ENCODE assay signal across 9 mouse cellular contexts in the genomic region with DNA sequence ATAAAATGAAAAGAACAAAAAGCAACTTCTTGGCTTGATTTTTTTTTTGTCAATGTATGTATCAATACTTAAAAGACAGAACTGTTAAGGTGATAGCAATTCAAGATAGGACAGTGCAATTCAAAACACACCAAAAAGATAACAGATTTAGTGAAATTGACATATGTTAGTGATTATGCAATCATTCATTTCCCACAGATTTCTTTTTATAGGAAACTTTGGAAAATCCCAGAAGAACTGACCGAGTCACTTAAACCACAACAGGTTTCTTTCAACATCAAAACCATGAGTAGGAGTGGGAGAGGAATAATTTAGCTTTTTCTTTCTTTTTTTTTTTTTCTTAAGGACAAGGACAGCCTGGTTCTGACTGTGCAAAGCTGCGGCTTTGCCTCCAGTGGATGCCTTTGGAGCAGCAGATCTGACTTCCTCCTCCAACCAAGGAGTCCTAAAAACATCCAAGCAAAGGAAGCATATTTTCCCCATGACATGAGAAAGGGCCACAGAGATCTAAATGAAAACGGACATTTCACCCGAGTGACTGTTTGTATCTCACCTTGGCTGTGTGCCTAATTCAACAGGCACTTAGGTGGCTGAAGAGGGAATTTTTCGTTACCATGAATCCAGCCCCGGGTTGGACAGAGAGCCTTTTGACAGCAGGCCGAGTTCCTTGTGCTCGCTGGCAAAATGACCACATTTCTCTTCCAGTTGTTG.
DNase-seq lines count a peak whose midpoint lies in the region; ATAC-seq and TF ChIP-seq lines count a peak whose summit lies in the region.
"Had no signal": no experiment of that assay in that cellular context is flagged by ENCODE, and none has a peak within 500 bp of the region (broad histone marks: within the 10 kb centered on the region; RNA-seq: fewer than 3 reads in every experiment).

No protein-coding gene starts in this region.

- 0 out of 2 replicates have a peak, but pooled peaks have one; percentile 17 for TF ChIP-seq CTCF in hindbrain, postnatal 0 days (IDR thresholded peaks at IDR 0.05; ENCODE audit: low read depth)

- H3K9me3 ChIP-seq in hindbrain, postnatal 0 days (ENCODE audit: low read length) = no peaks in the 10 kb centered on the region
- H3K9me3 ChIP-seq in hindbrain, embryonic 10.5 days = no peaks in the 10 kb centered on the region
- no peaks in the 10 kb centered on the region for H3K9me3 ChIP-seq in lung, embryonic 15.5 days
- no peaks in the 10 kb centered on the region for H3K9me3 ChIP-seq in forebrain, embryonic 10.5 days
- H3K9me3 ChIP-seq in hindbrain, embryonic 16.5 days (ENCODE audit: control insufficient read depth, low read length) = no peaks in the 10 kb centered on the region
- H3K9me3 ChIP-seq: neural tube, embryonic 13.5 days had no signal

- 50% methylated on average over 8 of the region's 8 CpGs for WGBS in hindbrain, postnatal 0 days
- 79% methylated on average over 8 of the region's 8 CpGs for WGBS in hindbrain, embryonic 10.5 days
- WGBS in lung, embryonic 15.5 days = 17% methylated on average over 8 of the region's 8 CpGs
- 83% methylated on average over 8 of the region's 8 CpGs for WGBS in forebrain, embryonic 10.5 days
- WGBS in hindbrain, embryonic 16.5 days = 59% methylated on average over 8 of the region's 8 CpGs

- H3K4me3 ChIP-seq in hindbrain, postnatal 0 days (ENCODE audit: low read length) = no peak overlapping the region
- H3K4me3 ChIP-seq in hindbrain, embryonic 10.5 days = no peak overlapping the region
- H3K4me3 ChIP-seq in lung, embryonic 15.5 days = no peak overlapping the region
- no peak overlapping the region for H3K4me3 ChIP-seq in forebrain, embryonic 10.5 days
- H3K4me3 ChIP-seq in hindbrain, embryonic 16.5 days (ENCODE audit: low read length) = no peak overlapping the region
- H3K4me3 ChIP-seq: neural tube, embryonic 13.5 days had no signal

- ATAC-seq in hindbrain, postnatal 0 days = 0 out of 2 replicates have a peak, but pooled peaks have one; percentile 49
- ATAC-seq in lung, embryonic 15.5 days (ENCODE audit: borderline replicate concordance, extremely low read depth, low FRiP score, low TSS enrichment) = peak; percentile 89; the same call in 1 of the 2 replicates
- ATAC-seq in hindbrain, embryonic 16.5 days = no peak; the same call in 1 of the 2 replicates

- H3K4me2 ChIP-seq in hindbrain, postnatal 0 days (ENCODE audit: low read depth, low read length) = no peak overlapping the region
- peak overlapping the region; percentile 31 for H3K4me2 ChIP-seq in lung, embryonic 15.5 days
- H3K4me2 ChIP-seq in hindbrain, embryonic 16.5 days (ENCODE audit: low read length) = no peak overlapping the region; the same call in 1 of the 2 replicates
- H3K4me2 ChIP-seq: neural tube, embryonic 13.5 days had no signal

- H3K4me1 ChIP-seq in hindbrain, postnatal 0 days (ENCODE audit: insufficient read depth, low read length) = no peaks in the 10 kb centered on the region
- H3K4me1 ChIP-seq in hindbrain, embryonic 10.5 days (replicated peaks) = no peaks in the 10 kb centered on the region
- H3K4me1 ChIP-seq in lung, embryonic 15.5 days = peaks cover 10% of the 10 kb centered on the region
- no peaks in the 10 kb centered on the region for H3K4me1 ChIP-seq in forebrain, embryonic 10.5 days
- no peaks in the 10 kb centered on the region for H3K4me1 ChIP-seq in hindbrain, embryonic 16.5 days (ENCODE audit: control insufficient read depth, insufficient read depth, low read depth, low read length)

- no peak overlapping the region for H3K27ac ChIP-seq in hindbrain, postnatal 0 days
- no peak overlapping the region for H3K27ac ChIP-seq in hindbrain, embryonic 10.5 days
- peak overlapping the region; percentile 87 for H3K27ac ChIP-seq in lung, embryonic 15.5 days
- no peak overlapping the region for H3K27ac ChIP-seq in forebrain, embryonic 10.5 days
- no peak overlapping the region for H3K27ac ChIP-seq in hindbrain, embryonic 16.5 days (ENCODE audit: low read depth, low read length)
- H3K27ac ChIP-seq: neural tube, embryonic 13.5 days had no signal

- no peaks in the 10 kb centered on the region for H3K36me3 ChIP-seq in hindbrain, postnatal 0 days (ENCODE audit: insufficient read depth, low read length)
- H3K36me3 ChIP-seq in hindbrain, embryonic 10.5 days = no peaks in the 10 kb centered on the region
- H3K36me3 ChIP-seq in lung, embryonic 15.5 days = no peaks in the 10 kb centered on the region
- H3K36me3 ChIP-seq in forebrain, embryonic 10.5 days (replicated peaks) = no peaks in the 10 kb centered on the region
- no peaks in the 10 kb centered on the region for H3K36me3 ChIP-seq in hindbrain, embryonic 16.5 days (ENCODE audit: control insufficient read depth, insufficient read depth, low read length)
- H3K36me3 ChIP-seq: neural tube, embryonic 13.5 days had no signal

- no peak overlapping the region for H3K9ac ChIP-seq in hindbrain, postnatal 0 days (replicated peaks; ENCODE audit: low read length)
- H3K9ac ChIP-seq in lung, embryonic 15.5 days = no peak overlapping the region
- no peak overlapping the region for H3K9ac ChIP-seq in hindbrain, embryonic 16.5 days (ENCODE audit: low read depth, low read length)
- H3K9ac ChIP-seq: neural tube, embryonic 13.5 days had no signal

- H3K27me3 ChIP-seq in hindbrain, postnatal 0 days (ENCODE audit: insufficient read depth, low read length) = no peaks in the 10 kb centered on the region
- no peaks in the 10 kb centered on the region for H3K27me3 ChIP-seq in hindbrain, embryonic 10.5 days (ENCODE audit: insufficient read depth, poor library complexity, severe bottlenecking)
- no peaks in the 10 kb centered on the region for H3K27me3 ChIP-seq in lung, embryonic 15.5 days
- H3K27me3 ChIP-seq in forebrain, embryonic 10.5 days (ENCODE audit: poor library complexity, severe bottlenecking) = no peaks in the 10 kb centered on the region
- H3K27me3 ChIP-seq in hindbrain, embryonic 16.5 days (replicated peaks; ENCODE audit: control insufficient read depth, insufficient read depth, low read length) = no peaks in the 10 kb centered on the region
- H3K27me3 ChIP-seq: neural tube, embryonic 13.5 days had no signal

- peak; percentile 52 for DNase-seq in hindbrain, postnatal 0 days (ENCODE audit: low spot score)
- DNase-seq in hindbrain, embryonic 10.5 days (ENCODE audit: low spot score) = no peak
- DNase-seq in NIH3T3 (ENCODE audit: low read depth) = peak; percentile 75
- peak; percentile 51 for DNase-seq in heart, adult 8-10 months (ENCODE audit: low spot score)
- DNase-seq in forebrain, embryonic 10.5 days (ENCODE audit: extremely low spot score, low spot score) = no peak
- no peak for DNase-seq in adrenal gland, postnatal 25 days

Comparison
In these comparisons a context has a peak if more than half of its experiments do, and no peak if none do; other contexts are left out.
1. DNase-seq: peak in hindbrain, postnatal 0 days (single experiment), NIH3T3 (single experiment) and heart, adult 8-10 months (single experiment); none in hindbrain, embryonic 10.5 days (single experiment), forebrain, embryonic 10.5 days (single experiment) and adrenal gland, postnatal 25 days (single experiment).